Mouse (Mus musculus): ENCODE data around the gene Rpl7l1. TPM values are rescaled to one million over a fixed set of nuclear protein-coding genes. Genes with fewer than 3 reads are reported as not detected.

Gene Rpl7l1
- polyA plus RNA-seq, 1 experiment: 13.7 TPM

DNA sequence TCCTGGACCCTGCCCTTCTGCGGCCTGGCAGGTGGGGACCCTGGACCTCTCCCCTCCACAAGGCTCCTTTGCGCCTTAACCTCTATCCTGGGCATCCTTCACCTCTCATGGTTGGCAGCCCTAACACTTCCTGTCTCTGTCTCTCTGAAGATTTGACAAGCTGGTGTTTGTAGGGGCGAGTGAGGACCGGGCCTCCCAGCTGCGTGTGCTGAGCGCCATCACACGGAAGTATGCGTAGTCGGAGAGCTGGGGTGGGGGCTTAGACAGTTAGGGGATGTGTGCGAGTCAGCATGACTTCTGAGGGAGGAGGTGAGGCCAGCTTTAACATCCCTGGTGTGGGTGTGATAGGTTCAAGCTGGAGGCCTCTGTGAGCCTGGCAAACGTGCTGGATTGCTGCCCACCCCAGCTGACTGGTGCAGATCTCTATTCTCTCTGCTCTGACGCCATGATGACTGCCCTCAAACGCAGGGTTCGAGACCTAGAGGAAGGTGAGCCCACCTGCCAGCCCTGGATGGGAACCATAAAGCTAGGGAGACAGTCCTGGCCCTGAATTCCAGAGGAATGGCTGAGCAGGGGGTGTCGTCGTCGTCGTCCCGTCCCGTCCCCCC lies 57.9 kb downstream of the Rpl7l1 start:
- no peaks in the 10 kb centered on the region for H3K4me1 ChIP-seq (ENCODE audit: control insufficient read depth, insufficient read depth, insufficient read length)
- no peak for DNase-seq (ENCODE audit: low read depth in 1 of 2, low spot score in 2 of 2)
- no peak for TF ChIP-seq POLR2A (IDR thresholded peaks at IDR 0.05; ENCODE audit: low read depth, low read length)
- no peak for TF ChIP-seq CTCF (IDR thresholded peaks at IDR 0.05; ENCODE audit: extremely low read depth, insufficient read depth, insufficient read length, insufficient replicate concordance)
- H3K27me3 ChIP-seq (ENCODE audit: control insufficient read depth, insufficient read depth, low read length): no peaks in the 10 kb centered on the region
- H3K36me3 ChIP-seq (ENCODE audit: control insufficient read depth, insufficient read depth, low read length): peaks cover 18% of the 10 kb centered on the region
- WGBS: 85% methylated on average over 20 of the region's 20 CpGs
- no peak overlapping the region for H3K27ac ChIP-seq (ENCODE audit: insufficient read depth, low read length)
- no peak overlapping the region for H3K4me3 ChIP-seq (ENCODE audit: extremely low read depth, insufficient read depth, insufficient read length)

Other genes starting within 250 kb of the Rpl7l1 start
- gene Cul9, start 236.3 kb downstream of the Rpl7l1 start, polyA plus RNA-seq (2012; rRNA removed): 16.2 and 19.4 TPM in 2 replicates
- 146 and 226 TPM in 2 replicates for gene Srf, start 226.5 kb downstream of the Rpl7l1 start, polyA plus RNA-seq (2012; rRNA removed)
- 8.5 and 11.1 TPM in 2 replicates for gene Ptk7, start 153.2 kb downstream of the Rpl7l1 start, polyA plus RNA-seq (2012; rRNA removed)
- gene Klc4, start 136.7 kb downstream of the Rpl7l1 start, polyA plus RNA-seq (2012; rRNA removed): 14.2 and 14.6 TPM in 2 replicates
- gene Mrpl2, start 136.4 kb downstream of the Rpl7l1 start, polyA plus RNA-seq (2012; rRNA removed): 48.3 and 49.8 TPM in 2 replicates
- 19.0 and 21.5 TPM in 2 replicates for gene Cul7, start 132.3 kb downstream of the Rpl7l1 start, polyA plus RNA-seq (2012; rRNA removed)
- gene Rrp36, start 108.3 kb downstream of the Rpl7l1 start, polyA plus RNA-seq (2012; rRNA removed): 25.8 and 32.8 TPM in 2 replicates
- 30.2 and 34.6 TPM in 2 replicates for gene Mea1, start 103.9 kb downstream of the Rpl7l1 start, polyA plus RNA-seq (2012; rRNA removed)
- 57.5 and 69.2 TPM in 2 replicates for gene Klhdc3, start 101.8 kb downstream of the Rpl7l1 start, polyA plus RNA-seq (2012; rRNA removed)
- gene Ppp2r5d, start 77.6 kb downstream of the Rpl7l1 start, polyA plus RNA-seq (2012; rRNA removed): 28.8 and 34.2 TPM in 2 replicates
- 44.9 and 64.0 TPM in 2 replicates for gene Pex6, start 71.2 kb downstream of the Rpl7l1 start, polyA plus RNA-seq (2012; rRNA removed)
- 6.4 and 8.1 TPM in 2 replicates for gene Gnmt, start 53.5 kb downstream of the Rpl7l1 start, polyA plus RNA-seq (2012; rRNA removed)
- gene Cnpy3, start 30.5 kb downstream of the Rpl7l1 start, polyA plus RNA-seq (2012; rRNA removed): 55.6 and 62.8 TPM in 2 replicates
- gene Ptcra, start 19.0 kb downstream of the Rpl7l1 start, polyA plus RNA-seq (2012; rRNA removed): 0.08 and 0.20 TPM in 2 replicates
- 37.3 and 73.8 TPM in 2 replicates for gene 2310039H08Rik, start 10.0 kb downstream of the Rpl7l1 start, polyA plus RNA-seq (2012; rRNA removed)
- gene Bicral, start 75.8 kb upstream of the Rpl7l1 start, polyA plus RNA-seq (2012; rRNA removed): 14.4 and 14.5 TPM in 2 replicates
- 17.2 and 21.3 TPM in 2 replicates for gene Tbcc, start 108.0 kb upstream of the Rpl7l1 start, polyA plus RNA-seq (2012; rRNA removed)
- not detected in 2 replicates for gene Prph2, start 127.8 kb upstream of the Rpl7l1 start, polyA plus RNA-seq (2012; rRNA removed)
- 30.8 and 31.3 TPM in 2 replicates for gene Ubr2, start 227.9 kb upstream of the Rpl7l1 start, polyA plus RNA-seq (2012; rRNA removed)